Mouse (Mus musculus) lung, postnatal 14 days (tissue): ENCODE data around the gene Dab2ip.

ENCODE experiments used
- DNase-seq: peaks from one replicate; pipeline ENCODE4 v3.0.0; 2021

The Dab2ip gene

GRCm38 (mm10) chr2:35598819-35599218, 40.8 kb downstream of the Dab2ip start:
- DNase-seq: no peak

- no peak for DNase-seq
Observed at GRCm38 (mm10) chr2:35601665-35602064, 43.6 kb downstream of the Dab2ip start.

- DNase-seq: no peak
Observed at GRCm38 (mm10) chr2:35607476-35607875, 49.4 kb downstream of the Dab2ip start.

GRCm38 (mm10) chr2:35608856-35609255, 50.8 kb downstream of the Dab2ip start:
- no peak for DNase-seq

- no peak for DNase-seq
Observed at GRCm38 (mm10) chr2:35609317-35609716, 51.3 kb downstream of the Dab2ip start.

GRCm38 (mm10) chr2:35610168-35610951, 52.3 kb downstream of the Dab2ip start:
- no peak for DNase-seq

GRCm38 (mm10) chr2:35610976-35611375, 52.9 kb downstream of the Dab2ip start:
- no peak for DNase-seq

- no peak for DNase-seq
Observed at GRCm38 (mm10) chr2:35611645-35612044, 53.6 kb downstream of the Dab2ip start.

GRCm38 (mm10) chr2:35612297-35612696, 54.2 kb downstream of the Dab2ip start:
- DNase-seq: no peak

GRCm38 (mm10) chr2:35613946-35614353, 55.9 kb downstream of the Dab2ip start:
- no peak for DNase-seq

GRCm38 (mm10) chr2:35614411-35614810, 56.3 kb downstream of the Dab2ip start:
- no peak for DNase-seq

- DNase-seq: no peak
Observed at GRCm38 (mm10) chr2:35615366-35615765, 57.3 kb downstream of the Dab2ip start.

- no peak for DNase-seq
Observed at GRCm38 (mm10) chr2:35615977-35616376, 57.9 kb downstream of the Dab2ip start.

GRCm38 (mm10) chr2:35616891-35617658, 59.0 kb downstream of the Dab2ip start:
- DNase-seq: no peak

GRCm38 (mm10) chr2:35618981-35619380, 60.9 kb downstream of the Dab2ip start:
- no peak for DNase-seq

GRCm38 (mm10) chr2:35619532-35619931, 61.5 kb downstream of the Dab2ip start:
- DNase-seq: no peak

- DNase-seq: no peak
Observed at GRCm38 (mm10) chr2:35620364-35621224, 62.5 kb downstream of the Dab2ip start.

- no peak for DNase-seq
Observed at GRCm38 (mm10) chr2:35621225-35621519, 63.1 kb downstream of the Dab2ip start.

- DNase-seq: peak; percentile 68
Observed at GRCm38 (mm10) chr2:35621796-35622195, 63.7 kb downstream of the Dab2ip start.

GRCm38 (mm10) chr2:35622261-35623103, 64.4 kb downstream of the Dab2ip start:
- DNase-seq: no peak

GRCm38 (mm10) chr2:35623104-35623377, 65.0 kb downstream of the Dab2ip start:
- DNase-seq: no peak

- no peak for DNase-seq
Observed at GRCm38 (mm10) chr2:35623431-35624148, 65.5 kb downstream of the Dab2ip start.
